Mouse (Mus musculus) liver, adult 2 months (tissue): Measurements from ENCODE around the gene Bdkrb1. TPM values are rescaled to one million over a fixed set of nuclear protein-coding genes. Genes with fewer than 3 reads are reported as not detected.

Source experiments
- DNase-seq: peaks from one replicate; pipeline ENCODE4 v3.0.0-alpha.2; 2011; ENCODE audit warnings: low read depth, low spot score; ENCODE audit errors: extremely low read depth
- H3K27ac ChIP-seq: fragments of 200-500 bp; replicated peaks from 2 replicates; pipeline ENCODE4 v1.5.1; 2012; ENCODE audit warnings: low read depth, mild to moderate bottlenecking, control low read depth, inconsistent platforms, low read length; ENCODE audit not compliant: insufficient read depth
- H3K27me3 ChIP-seq: fragments of 200-500 bp; 2 replicates; pipeline ENCODE4 v1.6.1; 2012; ENCODE audit warnings: mild to moderate bottlenecking, moderate library complexity, low read length, inconsistent platforms; ENCODE audit not compliant: control insufficient read depth, insufficient read depth
- H3K36me3 ChIP-seq: fragments of 200-500 bp; 2 replicates; pipeline ENCODE4 v1.6.1; 2012; ENCODE audit warnings: low read length, inconsistent platforms; ENCODE audit not compliant: control insufficient read depth, insufficient read depth
- H3K4me1 ChIP-seq: fragments of 200-500 bp; 2 replicates; pipeline ENCODE4 v1.6.1; 2011; ENCODE audit warnings: low read length; ENCODE audit not compliant: control insufficient read depth, insufficient read depth
- H3K4me3 ChIP-seq: fragments of 200-500 bp; 2 replicates; pipeline ENCODE4 v1.5.1; 2011; ENCODE audit warnings: low read depth, mild to moderate bottlenecking, control low read depth, low read length, moderate library complexity; ENCODE audit not compliant: insufficient read depth
- H3K79me2 ChIP-seq: fragments of 200-500 bp; 2 replicates; pipeline ENCODE4 v1.6.1; 2012; ENCODE audit warnings: inconsistent platforms, mild to moderate bottlenecking, low read length, moderate library complexity; ENCODE audit not compliant: control insufficient read depth, insufficient read depth
- H3K9ac ChIP-seq: fragments of 200-500 bp; 2 replicates; pipeline ENCODE4 v1.6.1; 2012; ENCODE audit warnings: low read depth, mild to moderate bottlenecking, control low read depth, inconsistent platforms, low read length
- CTCF ChIP-seq: fragments of 200-500 bp; IDR thresholded peaks from 2 replicates; pipeline ENCODE4 v1.5.1; 2011; ENCODE audit warnings: low read depth, low read length, control low read depth
- POLR2A ChIP-seq: fragments of 200-500 bp; IDR thresholded peaks from 2 replicates; pipeline ENCODE4 v1.6.1; 2011; ENCODE audit warnings: low read length, control low read depth; ENCODE audit not compliant: insufficient read depth; ENCODE audit errors: extremely low read depth
- WGBS: fragments of 180-500 bp; shearing (Covaris S2); methylation state at CpG from one replicate; pipeline ENCODE4 v1.1.7; 2018; 5-methylcytosine and 5-hydroxymethylcytosine counted together
- polyA plus RNA-seq: library from polyadenylated mRNA; depleted of rRNA; stranded (reverse); fragments of >200 nt; gene quantifications from 2 replicates; pipeline ENCODE4 v1.2.3, GENCODE M21; 2012; rRNA removed
- total RNA-seq: library from RNA; depleted of rRNA; stranded (reverse); fragments of >200 nt; gene quantifications from 2 replicates; pipeline ENCODE4 v1.2.3, GENCODE M21; 2014; rRNA removed

Bdkrb1 gene
- not detected in 2 replicates for total RNA-seq
- polyA plus RNA-seq = not detected in 2 replicates

GRCm38 (mm10) chr12:105602581-105603210, at the start of gene Bdkrb1:
Gene Bdkrb1 (plus strand): TSS chr12:105603085.
- Histone ChIP-seq H3K9ac (no peak within 1 kb of the TSS), H3K79me2 (no peaks in the 10 kb centered on the region), H3K4me3 (no peak within 1 kb of the TSS), H3K4me1 (no peaks in the 10 kb centered on the region), H3K27ac (no peak within 1 kb of the TSS), H3K27me3 (no peaks in the 10 kb centered on the region), H3K36me3 (no peaks in the 10 kb centered on the region)
- TF ChIP-seq POLR2A (no peak), CTCF (no peak)
- no peak for DNase-seq
- 84% methylated on average over 11 of the region's 11 CpGs for WGBS

- DNase-seq = no peak
- H3K4me3 ChIP-seq = no peak overlapping the region
- TF ChIP-seq CTCF (no peak), POLR2A (no peak)
- no peaks in the 10 kb centered on the region for H3K79me2 ChIP-seq
- no peak overlapping the region for H3K27ac ChIP-seq
- H3K4me1 ChIP-seq = no peaks in the 10 kb centered on the region
- WGBS = 55% methylated on average over 8 of the region's 8 CpGs
- H3K27me3 ChIP-seq = no peaks in the 10 kb centered on the region
- no peaks in the 10 kb centered on the region for H3K36me3 ChIP-seq
- H3K9ac ChIP-seq = no peak overlapping the region
Measured at GRCm38 (mm10) chr12:105554151-105554772, 48.6 kb upstream of the Bdkrb1 start.

GRCm38 (mm10) chr12:105555172-105555571, 47.7 kb upstream of the Bdkrb1 start:
- Histone ChIP-seq H3K4me3 (no peak overlapping the region), H3K4me1 (no peaks in the 10 kb centered on the region), H3K27ac (no peak overlapping the region), H3K27me3 (no peaks in the 10 kb centered on the region), H3K79me2 (no peaks in the 10 kb centered on the region), H3K9ac (no peak overlapping the region), H3K36me3 (no peaks in the 10 kb centered on the region)
- TF ChIP-seq POLR2A (no peak), CTCF (no peak)
- WGBS = 66% methylated on average over 5 of the region's 5 CpGs
- no peak for DNase-seq

DNA sequence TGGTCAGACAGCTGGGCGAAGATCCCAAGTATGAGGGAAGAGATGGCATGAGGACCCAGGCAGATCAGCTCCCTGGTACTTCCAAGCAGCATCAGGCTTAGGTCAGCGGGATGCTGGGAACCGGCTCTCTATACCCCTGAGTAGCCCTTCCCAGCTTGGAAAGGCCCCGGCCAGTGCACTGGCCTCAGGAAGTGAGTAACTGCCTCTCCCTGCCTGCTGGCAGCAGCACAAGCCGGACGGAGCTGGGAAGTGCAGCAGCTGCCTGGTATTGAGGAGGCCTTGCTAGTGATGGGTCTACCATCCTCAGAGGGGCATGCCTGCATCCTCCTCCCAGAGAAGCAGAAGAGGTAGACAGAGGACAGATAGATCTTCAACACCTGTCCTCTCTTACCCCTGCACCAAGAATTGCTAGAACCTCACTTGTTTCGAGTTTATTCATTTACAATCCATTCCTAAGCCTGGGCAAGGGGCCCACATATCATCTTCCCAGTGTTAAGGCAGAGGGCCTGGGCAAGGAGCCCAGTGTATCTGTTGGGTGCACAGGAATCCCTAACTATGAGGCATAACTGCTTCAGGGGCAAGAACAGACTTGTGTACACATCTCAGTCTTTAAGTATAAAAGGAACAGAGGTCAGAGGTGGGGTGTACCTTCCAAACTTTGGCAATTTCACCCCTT, 45.5 kb upstream of the Bdkrb1 start:
- Histone ChIP-seq H3K4me1 (no peaks in the 10 kb centered on the region), H3K9ac (no peak overlapping the region), H3K79me2 (no peaks in the 10 kb centered on the region), H3K36me3 (no peaks in the 10 kb centered on the region), H3K27me3 (no peaks in the 10 kb centered on the region), H3K27ac (peak overlapping the region; percentile 20), H3K4me3 (no peak overlapping the region)
- TF ChIP-seq POLR2A = no peak
- 0 out of 2 replicates have a peak, but pooled peaks have one; percentile 6 for TF ChIP-seq CTCF
- no peak for DNase-seq
- WGBS = 63% methylated on average over 7 of the region's 7 CpGs

GRCm38 (mm10) chr12:105561007-105561534, 41.8 kb upstream of the Bdkrb1 start:
- H3K4me3 ChIP-seq = no peak overlapping the region
- H3K4me1 ChIP-seq = no peaks in the 10 kb centered on the region
- TF ChIP-seq CTCF = no peak
- TF ChIP-seq POLR2A = no peak
- no peak overlapping the region for H3K9ac ChIP-seq
- no peak for DNase-seq
- 0 out of 2 replicates have a peak, but pooled peaks cover 4% of the 10 kb centered on the region for H3K27me3 ChIP-seq
- 52% methylated on average over 8 of the region's 8 CpGs for WGBS
- H3K27ac ChIP-seq = no peak overlapping the region
- no peaks in the 10 kb centered on the region for H3K36me3 ChIP-seq
- no peaks in the 10 kb centered on the region for H3K79me2 ChIP-seq
